Mouse (Mus musculus): Measurements from ENCODE around the gene Vamp8.
A peak's percentile ranks its signal among the peaks of the same experiment; 100 is the strongest.

DNA sequence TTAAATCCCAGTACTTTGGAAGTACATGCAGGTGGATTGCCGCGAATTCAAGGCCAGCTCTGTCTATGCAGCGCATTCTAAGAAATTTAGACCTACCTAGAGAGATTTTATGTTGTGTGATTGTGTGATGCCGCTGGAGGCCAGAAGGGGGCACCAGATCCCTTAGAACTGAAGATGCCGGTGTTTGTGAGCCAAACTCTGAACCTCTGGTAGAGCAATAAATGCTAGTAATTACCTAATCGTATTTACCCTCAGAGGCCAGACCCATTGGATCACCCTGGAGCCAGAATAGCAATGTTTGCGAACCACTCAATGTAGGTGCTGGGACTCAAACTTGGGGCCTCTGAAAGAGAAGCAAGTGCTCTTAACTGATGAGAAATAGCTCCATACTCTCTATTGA, 11.4 kb upstream of the Vamp8 start:
- peak; percentile 92 for TF ChIP-seq CTCF (conservative IDR thresholded peaks at IDR 0.05; ENCODE audit: insufficient read depth, insufficient read length, low read depth, low read length)
- no peak for TF ChIP-seq POLR2A (IDR thresholded peaks at IDR 0.05; ENCODE audit: low read depth, low read length)

Data from kidney, adult 2 months (tissue).